Mouse (Mus musculus): Measurements from ENCODE around the gene Brd4. TPM values are rescaled to one million over a fixed set of nuclear protein-coding genes. Genes with fewer than 3 reads are reported as not detected.
A peak's percentile ranks its signal among the peaks of the same experiment; 100 is the strongest.

The Brd4 gene
- polyA plus RNA-seq, 1 experiment, result 17.3 TPM

GRCm38 (mm10) chr17:32176919-32177318, 107.6 kb downstream of the Brd4 start:
- peaks cover 9% of the 10 kb centered on the region for H3K4me1 ChIP-seq (ENCODE audit: control insufficient read depth, insufficient read depth, low read length)
- no peak overlapping the region for H3K4me3 ChIP-seq (ENCODE audit: control insufficient read depth, low read depth, low read length)
- H3K27me3 ChIP-seq (ENCODE audit: control insufficient read depth, insufficient read depth, low read length), result no peaks in the 10 kb centered on the region
- no peaks in the 10 kb centered on the region for H3K36me3 ChIP-seq (ENCODE audit: control insufficient read depth, insufficient read depth, low read length)
- H3K27ac ChIP-seq (ENCODE audit: control insufficient read depth, insufficient read depth, low read depth, low read length), result no peak overlapping the region
- no peak for TF ChIP-seq CTCF (IDR thresholded peaks at IDR 0.05; ENCODE audit: control insufficient read depth, insufficient read depth, insufficient replicate concordance, low read depth, low read length)
- TF ChIP-seq POLR2A (IDR thresholded peaks at IDR 0.05; ENCODE audit: control insufficient read depth, low read depth, low read length), result no peak

GRCm38 (mm10) chr17:32173166-32173565, 111.4 kb downstream of the Brd4 start:
- H3K4me1 ChIP-seq (ENCODE audit: control insufficient read depth, insufficient read depth, low read length), result no peaks in the 10 kb centered on the region
- H3K36me3 ChIP-seq (ENCODE audit: control insufficient read depth, insufficient read depth, low read length), result no peaks in the 10 kb centered on the region
- no peak overlapping the region for H3K4me3 ChIP-seq (ENCODE audit: control insufficient read depth, low read depth, low read length)
- no peaks in the 10 kb centered on the region for H3K27me3 ChIP-seq (ENCODE audit: control insufficient read depth, insufficient read depth, low read length)
- no peak overlapping the region for H3K27ac ChIP-seq (ENCODE audit: control insufficient read depth, insufficient read depth, low read depth, low read length)
- TF ChIP-seq CTCF (IDR thresholded peaks at IDR 0.05; ENCODE audit: control insufficient read depth, insufficient read depth, insufficient replicate concordance, low read depth, low read length), result no peak
- no peak for TF ChIP-seq POLR2A (IDR thresholded peaks at IDR 0.05; ENCODE audit: control insufficient read depth, low read depth, low read length)

GRCm38 (mm10) chr17:32172485-32172884, 112.0 kb downstream of the Brd4 start:
- Histone ChIP-seq H3K36me3 (ENCODE audit: control insufficient read depth, insufficient read depth, low read length) (no peaks in the 10 kb centered on the region), H3K27ac (ENCODE audit: control insufficient read depth, insufficient read depth, low read depth, low read length) (no peak overlapping the region), H3K4me1 (ENCODE audit: control insufficient read depth, insufficient read depth, low read length) (no peaks in the 10 kb centered on the region), H3K27me3 (ENCODE audit: control insufficient read depth, insufficient read depth, low read length) (no peaks in the 10 kb centered on the region), H3K4me3 (ENCODE audit: control insufficient read depth, low read depth, low read length) (no peak overlapping the region)
- no peak for TF ChIP-seq POLR2A (IDR thresholded peaks at IDR 0.05; ENCODE audit: control insufficient read depth, low read depth, low read length)
- TF ChIP-seq CTCF (IDR thresholded peaks at IDR 0.05; ENCODE audit: control insufficient read depth, insufficient read depth, insufficient replicate concordance, low read depth, low read length), result no peak

GRCm38 (mm10) chr17:32169518-32170225, 114.8 kb downstream of the Brd4 start:
- H3K4me3 ChIP-seq (ENCODE audit: control insufficient read depth, low read depth, low read length), result no peak overlapping the region
- no peak overlapping the region for H3K27ac ChIP-seq (ENCODE audit: control insufficient read depth, insufficient read depth, low read depth, low read length)
- TF ChIP-seq POLR2A (IDR thresholded peaks at IDR 0.05; ENCODE audit: control insufficient read depth, low read depth, low read length) (no peak), CTCF (IDR thresholded peaks at IDR 0.05; ENCODE audit: control insufficient read depth, insufficient read depth, insufficient replicate concordance, low read depth, low read length) (no peak)
- H3K27me3 ChIP-seq (ENCODE audit: control insufficient read depth, insufficient read depth, low read length), result no peaks in the 10 kb centered on the region
- H3K36me3 ChIP-seq (ENCODE audit: control insufficient read depth, insufficient read depth, low read length), result no peaks in the 10 kb centered on the region
- H3K4me1 ChIP-seq (ENCODE audit: control insufficient read depth, insufficient read depth, low read length), result peaks cover 7% of the 10 kb centered on the region

- Histone ChIP-seq H3K27ac (ENCODE audit: control insufficient read depth, insufficient read depth, low read depth, low read length) (no peak within 1 kb of the TSS), H3K27me3 (ENCODE audit: control insufficient read depth, insufficient read depth, low read length) (no peaks in the 10 kb centered on the region), H3K4me1 (ENCODE audit: control insufficient read depth, insufficient read depth, low read length) (peaks cover 17% of the 10 kb centered on the region), H3K36me3 (ENCODE audit: control insufficient read depth, insufficient read depth, low read length) (no peaks in the 10 kb centered on the region), H3K4me3 (ENCODE audit: control insufficient read depth, low read depth, low read length) (peak within 1 kb of the TSS; percentile 62)
- no peak for TF ChIP-seq POLR2A (IDR thresholded peaks at IDR 0.05; ENCODE audit: control insufficient read depth, low read depth, low read length)
- TF ChIP-seq CTCF (IDR thresholded peaks at IDR 0.05; ENCODE audit: control insufficient read depth, insufficient read depth, insufficient replicate concordance, low read depth, low read length), result no peak
These were observed 117.8 kb downstream of the Brd4 start, which contains the start of gene Notch3 for GRCm38 (mm10) chr17:32166687-32167086. Gene Notch3, minus strand, starts transcription at chr17:32166852.

- H3K4me3 ChIP-seq (ENCODE audit: control insufficient read depth, low read depth, low read length), result peak overlapping the region; percentile 62
- peaks cover 17% of the 10 kb centered on the region for H3K4me1 ChIP-seq (ENCODE audit: control insufficient read depth, insufficient read depth, low read length)
- no peak for TF ChIP-seq POLR2A (IDR thresholded peaks at IDR 0.05; ENCODE audit: control insufficient read depth, low read depth, low read length)
- TF ChIP-seq CTCF (IDR thresholded peaks at IDR 0.05; ENCODE audit: control insufficient read depth, insufficient read depth, insufficient replicate concordance, low read depth, low read length), result no peak
- no peaks in the 10 kb centered on the region for H3K36me3 ChIP-seq (ENCODE audit: control insufficient read depth, insufficient read depth, low read length)
- no peak overlapping the region for H3K27ac ChIP-seq (ENCODE audit: control insufficient read depth, insufficient read depth, low read depth, low read length)
- no peaks in the 10 kb centered on the region for H3K27me3 ChIP-seq (ENCODE audit: control insufficient read depth, insufficient read depth, low read length)
These were observed 118.5 kb downstream of the Brd4 start for GRCm38 (mm10) chr17:32165803-32166595.

GRCm38 (mm10) chr17:32165266-32165802, 119.2 kb downstream of the Brd4 start:
- H3K27me3 ChIP-seq (ENCODE audit: control insufficient read depth, insufficient read depth, low read length), result no peaks in the 10 kb centered on the region
- peaks cover 17% of the 10 kb centered on the region for H3K4me1 ChIP-seq (ENCODE audit: control insufficient read depth, insufficient read depth, low read length)
- no peak overlapping the region for H3K4me3 ChIP-seq (ENCODE audit: control insufficient read depth, low read depth, low read length)
- TF ChIP-seq CTCF (IDR thresholded peaks at IDR 0.05; ENCODE audit: control insufficient read depth, insufficient read depth, insufficient replicate concordance, low read depth, low read length), result no peak
- no peak for TF ChIP-seq POLR2A (IDR thresholded peaks at IDR 0.05; ENCODE audit: control insufficient read depth, low read depth, low read length)
- no peaks in the 10 kb centered on the region for H3K36me3 ChIP-seq (ENCODE audit: control insufficient read depth, insufficient read depth, low read length)
- H3K27ac ChIP-seq (ENCODE audit: control insufficient read depth, insufficient read depth, low read depth, low read length), result no peak overlapping the region

All from testis, adult 2 months (tissue).